Mouse (Mus musculus) forebrain, embryonic 14.5 days (tissue): ENCODE measurements around the gene Fam163a. TPM values are rescaled to one million over a fixed set of nuclear protein-coding genes. Genes with fewer than 3 reads are reported as not detected.

Experiments
- ATAC-seq: fragments of 200-750 bp; cut with Nextera tagmentation; 2 replicates; pipeline ENCODE4 v1.8.0; 2017; ENCODE audit warnings: mild to moderate bottlenecking, moderate library complexity
- DNase-seq: peaks from one replicate; pipeline ENCODE4 v3.0.0-alpha.2; 2015; ENCODE audit warnings: low spot score
- H3K27ac ChIP-seq: fragments of 300-500 bp; sonication (generic); 2 replicates; pipeline ENCODE4 v1.5.1; 2014; ENCODE audit warnings: low read depth, mild to moderate bottlenecking, control low read depth, low read length, moderate library complexity
- H3K27me3 ChIP-seq: fragments of 300-500 bp; sonication (generic); replicated peaks from 2 replicates; pipeline ENCODE4 v1.6.1; 2014; ENCODE audit warnings: low read length, control low read depth, mixed read lengths; ENCODE audit not compliant: control insufficient read depth, insufficient read depth
- H3K36me3 ChIP-seq: fragments of 300-500 bp; sonication (generic); 2 replicates; pipeline ENCODE4 v1.6.1; 2014; ENCODE audit warnings: low read length, control low read depth; ENCODE audit not compliant: control insufficient read depth, insufficient read depth
- H3K4me1 ChIP-seq: fragments of 300-500 bp; sonication (generic); 2 replicates; pipeline ENCODE4 v1.6.1; 2014; ENCODE audit warnings: antibody characterized with exemption, low read length, control low read depth; ENCODE audit not compliant: control insufficient read depth, insufficient read depth
- H3K4me2 ChIP-seq: fragments of 300-500 bp; sonication (generic); 2 replicates; pipeline ENCODE4 v1.6.1; 2014; ENCODE audit warnings: mild to moderate bottlenecking, control low read depth, low read length
- H3K4me3 ChIP-seq: fragments of 300-500 bp; sonication (generic); 2 replicates; pipeline ENCODE4 v1.5.1; 2014; ENCODE audit warnings: low read depth, low read length, control low read depth
- H3K9ac ChIP-seq: fragments of 300-500 bp; sonication (generic); 2 replicates; pipeline ENCODE4 v1.6.1; 2014; ENCODE audit warnings: mild to moderate bottlenecking, low read length, control low read depth, moderate library complexity
- H3K9me3 ChIP-seq: fragments of 300-500 bp; sonication (generic); replicated peaks from 2 replicates; pipeline ENCODE4 v1.6.1; 2016; ENCODE audit warnings: low read length, control low read depth, mixed read lengths; ENCODE audit not compliant: control insufficient read depth
- WGBS: fragments of 180-500 bp; shearing (Covaris S2); extraction: QIAGEN DNeasy Blood & Tissue Kit; methylation state at CpG from one replicate; pipeline ENCODE4 v1.1.7; 2014; 5-methylcytosine and 5-hydroxymethylcytosine counted together
- polyA plus RNA-seq: library from polyadenylated mRNA; unstranded; fragments of >200 nt; fragmentation: Nextera tagmentation; extraction: Ambion mirVana; gene quantifications from 2 replicates; pipeline ENCODE4 v1.2.1, GENCODE M21; 2014

Fam163a gene
- polyA plus RNA-seq, 1 experiment from 2014 or later, result 1.8 TPM

DNA sequence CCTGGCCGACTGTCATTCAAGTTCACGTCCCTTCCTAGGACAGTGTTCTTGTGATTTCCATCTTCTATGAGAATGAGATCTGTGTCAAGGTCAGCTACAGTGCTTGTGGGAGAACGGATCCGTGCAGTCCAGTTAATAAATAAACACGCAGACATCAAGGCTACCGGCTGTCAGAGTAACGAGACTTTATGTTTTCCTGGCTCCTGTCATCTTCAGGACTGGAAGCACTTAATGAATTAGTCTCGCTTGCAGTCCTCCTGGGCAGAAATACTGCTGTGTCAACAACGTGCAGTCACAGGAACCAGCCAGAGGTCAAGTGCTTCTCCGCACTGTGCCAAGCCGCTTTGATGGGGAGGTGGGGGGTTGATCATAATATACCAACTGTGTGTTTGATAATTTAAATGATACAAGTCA lies 20.7 kb downstream of the Fam163a start:
- Histone ChIP-seq H3K27me3 (no peaks in the 10 kb centered on the region), H3K27ac (no peak overlapping the region), H3K9me3 (no peaks in the 10 kb centered on the region), H3K4me2 (no peak overlapping the region; the same call in 1 of the 2 replicates), H3K9ac (no peak overlapping the region), H3K4me3 (no peak overlapping the region), H3K36me3 (no peaks in the 10 kb centered on the region), H3K4me1 (peaks cover 23% of the 10 kb centered on the region)
- 24% methylated on average over 11 of the region's 11 CpGs for WGBS
- ATAC-seq (no peak; the same call in 1 of the 2 replicates), DNase-seq (peak; percentile 43)

DNA sequence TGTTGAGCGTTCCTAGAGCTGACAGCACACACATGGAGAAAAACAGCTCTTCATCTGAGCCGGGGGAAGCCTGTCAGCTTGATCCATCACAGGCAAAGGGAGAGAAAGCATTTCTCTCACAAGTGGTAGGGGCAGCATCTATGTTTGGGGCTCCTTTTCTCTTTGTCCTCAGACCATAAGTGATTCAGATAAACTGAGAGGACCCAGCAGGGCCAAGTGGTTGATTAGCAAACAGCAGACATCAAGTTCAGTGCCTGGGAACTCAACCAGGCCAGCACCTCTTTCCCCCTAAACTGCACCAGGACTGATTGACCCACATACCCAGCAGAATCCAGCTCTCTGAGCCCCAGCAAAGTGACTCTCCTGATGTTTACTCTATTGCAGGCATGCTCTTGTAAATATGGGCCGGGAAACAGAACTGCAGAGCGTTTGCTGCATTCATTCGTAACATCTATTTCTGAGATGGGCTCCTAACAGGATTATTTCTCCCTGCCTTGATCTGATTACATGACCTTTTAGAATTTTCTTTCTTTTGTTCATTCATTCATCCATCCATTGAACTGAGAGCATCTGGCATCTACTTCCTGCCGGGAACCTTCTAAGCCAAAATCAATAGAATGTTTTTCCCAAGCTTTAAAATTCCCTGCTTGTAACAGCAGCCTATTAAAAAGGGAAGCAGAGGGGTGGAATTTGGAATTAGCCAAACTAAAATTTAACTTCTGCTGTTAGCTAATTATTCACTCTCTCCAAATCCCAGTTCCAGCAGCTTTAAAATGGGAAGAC lies 21.5 kb downstream of the Fam163a start:
- Histone ChIP-seq H3K4me3 (no peak overlapping the region), H3K36me3 (no peaks in the 10 kb centered on the region), H3K27me3 (no peaks in the 10 kb centered on the region), H3K4me1 (peaks cover 23% of the 10 kb centered on the region), H3K27ac (peak overlapping the region; percentile 55; the same call in 1 of the 2 replicates), H3K4me2 (0 out of 2 replicates have a peak overlapping the region, but pooled peaks have one; percentile 8), H3K9ac (no peak overlapping the region), H3K9me3 (no peaks in the 10 kb centered on the region)
- DNase-seq (peak; percentile 59), ATAC-seq (no peak)
- WGBS, result 6% methylated on average over 6 of the region's 6 CpGs

DNA sequence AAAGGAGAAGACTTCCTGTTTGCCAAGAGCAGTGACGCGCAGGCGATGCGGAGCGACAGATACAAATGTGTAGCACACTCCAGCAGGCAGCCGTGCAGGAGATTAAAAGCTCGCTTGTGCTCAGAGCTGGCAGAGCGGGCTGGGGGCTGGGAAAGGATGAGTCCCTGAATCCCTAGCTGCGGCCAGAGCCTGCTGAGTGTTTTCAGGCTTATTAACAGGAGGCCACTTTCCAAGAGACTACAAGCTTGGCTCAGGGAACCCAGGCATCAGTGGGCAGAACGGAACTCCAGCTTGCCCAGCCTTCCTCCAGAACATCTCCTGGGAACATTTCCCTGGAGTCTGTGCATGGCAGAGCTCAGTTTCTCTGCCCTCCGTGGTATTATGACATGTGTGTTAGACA lies 25.0 kb downstream of the Fam163a start:
- no peak overlapping the region for H3K4me3 ChIP-seq
- peak overlapping the region; percentile 48; the same call in 1 of the 2 replicates for H3K27ac ChIP-seq
- peaks cover 23% of the 10 kb centered on the region for H3K4me1 ChIP-seq
- no peak overlapping the region for H3K4me2 ChIP-seq
- peak; percentile 82 for DNase-seq
- 19% methylated on average over 11 of the region's 11 CpGs for WGBS
- H3K9me3 ChIP-seq, result no peaks in the 10 kb centered on the region
- no peaks in the 10 kb centered on the region for H3K36me3 ChIP-seq
- H3K9ac ChIP-seq, result no peak overlapping the region
- peak; percentile 78 for ATAC-seq
- H3K27me3 ChIP-seq, result no peaks in the 10 kb centered on the region

DNA sequence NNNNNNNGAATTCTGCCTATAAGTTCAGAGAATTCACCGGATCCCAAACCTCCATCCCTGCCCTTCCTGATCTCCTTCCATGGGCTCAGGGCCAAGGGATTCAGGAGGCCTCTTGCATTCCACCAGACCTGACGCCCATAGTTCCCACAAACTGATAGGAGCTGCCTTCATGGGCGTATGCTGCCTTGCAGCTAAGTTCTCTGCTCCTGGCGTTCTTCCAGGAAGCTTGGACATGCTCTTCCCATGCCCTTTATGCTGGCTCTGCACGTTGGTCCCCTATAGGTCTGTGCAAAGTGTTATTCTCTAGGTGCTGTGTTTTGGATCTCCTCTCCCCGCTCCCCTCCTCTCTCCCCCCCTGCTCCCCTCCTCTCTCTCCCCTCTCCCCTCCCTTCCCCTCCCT lies 36.1 kb downstream of the Fam163a start:
- H3K9ac ChIP-seq, result no peak overlapping the region
- WGBS, result 47% methylated on average over 6 of the region's 6 CpGs
- ATAC-seq, result no peak

DNA sequence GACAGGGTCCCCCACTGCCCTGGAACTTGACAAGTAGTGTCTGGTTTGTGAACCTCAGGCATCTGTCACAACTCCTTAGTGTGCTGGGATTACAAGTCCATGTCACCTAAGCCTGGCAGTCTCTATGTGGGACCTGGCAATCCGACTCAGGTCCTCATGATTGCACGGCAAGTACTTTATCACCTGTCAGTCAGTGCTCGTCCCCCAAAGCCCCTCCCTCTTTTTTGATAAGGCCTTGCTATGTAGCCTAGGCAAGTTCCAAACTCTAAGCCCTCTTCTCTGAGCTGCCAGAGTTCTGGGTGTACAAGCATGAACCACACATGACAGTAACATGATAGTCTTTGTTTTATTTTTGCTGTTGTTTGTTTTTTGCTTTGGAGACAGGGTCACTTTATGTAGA lies 88.1 kb downstream of the Fam163a start:
- Histone ChIP-seq H3K27me3 (no peaks in the 10 kb centered on the region), H3K36me3 (no peaks in the 10 kb centered on the region), H3K9ac (no peak overlapping the region), H3K27ac (no peak overlapping the region), H3K4me2 (no peak overlapping the region), H3K4me3 (no peak overlapping the region), H3K9me3 (no peaks in the 10 kb centered on the region), H3K4me1 (no peaks in the 10 kb centered on the region)
- DNase-seq (no peak), ATAC-seq (no peak)
- 67% methylated on average over 3 of the region's 3 CpGs for WGBS

More for the DNA sequence above, 36.1 kb downstream of the Fam163a start:
- H3K4me3 ChIP-seq, result no peak overlapping the region
- no peaks in the 10 kb centered on the region for H3K36me3 ChIP-seq
- H3K9me3 ChIP-seq, result no peaks in the 10 kb centered on the region
- no peak overlapping the region for H3K4me2 ChIP-seq
- no peak overlapping the region for H3K27ac ChIP-seq
- no peaks in the 10 kb centered on the region for H3K27me3 ChIP-seq
- DNase-seq, result no peak
- H3K4me1 ChIP-seq, result no peaks in the 10 kb centered on the region

DNA sequence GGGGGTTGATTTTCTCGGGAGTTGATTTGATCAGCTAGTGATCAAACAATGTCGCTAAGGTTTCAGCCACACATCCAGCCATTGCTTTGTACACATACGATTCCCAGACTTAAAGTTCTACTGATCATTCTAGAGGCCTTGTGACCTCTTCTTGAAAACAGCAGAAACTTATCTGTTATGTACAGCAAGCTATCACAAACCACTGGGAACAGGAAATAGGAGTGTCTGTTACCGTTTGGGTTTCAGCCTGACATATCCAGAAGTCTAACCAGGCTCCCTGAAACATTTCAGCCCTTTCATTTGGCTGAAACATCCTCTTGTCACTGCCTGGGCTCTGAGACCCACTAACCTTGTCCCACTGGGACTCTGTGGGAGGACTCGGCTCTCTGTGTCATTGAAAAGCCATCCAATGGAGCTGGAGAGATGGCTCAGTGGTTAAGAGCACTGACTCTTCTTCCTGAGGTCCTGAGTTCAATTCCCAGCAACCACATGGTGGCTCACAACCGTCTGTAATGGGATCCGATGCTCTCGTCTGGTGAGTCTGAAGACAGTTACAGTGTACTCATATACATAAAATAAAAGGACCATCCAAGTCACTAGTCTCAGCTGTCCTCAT lies 90.8 kb downstream of the Fam163a start:
- Histone ChIP-seq H3K36me3 (no peaks in the 10 kb centered on the region), H3K9me3 (no peaks in the 10 kb centered on the region), H3K27ac (no peak overlapping the region), H3K4me1 (no peaks in the 10 kb centered on the region), H3K4me3 (no peak overlapping the region), H3K4me2 (no peak overlapping the region), H3K27me3 (no peaks in the 10 kb centered on the region), H3K9ac (no peak overlapping the region)
- DNase-seq (no peak), ATAC-seq (no peak)
- WGBS, result 86% methylated on average over 8 of the region's 8 CpGs

DNA sequence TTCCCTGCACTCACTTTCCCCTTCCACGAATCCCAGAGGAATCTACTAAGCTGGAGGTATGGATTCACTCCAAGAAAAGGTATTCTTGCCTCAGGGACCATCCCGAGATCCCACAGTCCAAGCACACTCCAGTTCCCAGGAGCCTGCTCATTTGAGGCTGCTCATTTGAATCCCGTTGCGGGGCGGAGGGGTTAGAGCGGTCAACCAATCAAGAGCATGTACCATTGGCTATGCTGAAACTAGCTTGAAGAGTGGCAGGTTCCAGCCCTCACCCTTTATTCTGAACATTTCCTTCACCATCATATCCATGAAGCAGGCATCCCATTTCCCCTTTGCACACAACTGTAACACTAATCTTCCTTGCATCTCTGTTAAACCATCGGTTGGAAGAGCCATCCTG lies 92.7 kb downstream of the Fam163a start:
- DNase-seq, result no peak
- Histone ChIP-seq H3K9ac (no peak overlapping the region), H3K4me2 (no peak overlapping the region), H3K27me3 (no peaks in the 10 kb centered on the region), H3K36me3 (no peaks in the 10 kb centered on the region), H3K4me1 (no peaks in the 10 kb centered on the region), H3K4me3 (no peak overlapping the region), H3K27ac (no peak overlapping the region), H3K9me3 (no peaks in the 10 kb centered on the region)
- no peak for ATAC-seq
- 59% methylated on average over 7 of the region's 7 CpGs for WGBS

DNA sequence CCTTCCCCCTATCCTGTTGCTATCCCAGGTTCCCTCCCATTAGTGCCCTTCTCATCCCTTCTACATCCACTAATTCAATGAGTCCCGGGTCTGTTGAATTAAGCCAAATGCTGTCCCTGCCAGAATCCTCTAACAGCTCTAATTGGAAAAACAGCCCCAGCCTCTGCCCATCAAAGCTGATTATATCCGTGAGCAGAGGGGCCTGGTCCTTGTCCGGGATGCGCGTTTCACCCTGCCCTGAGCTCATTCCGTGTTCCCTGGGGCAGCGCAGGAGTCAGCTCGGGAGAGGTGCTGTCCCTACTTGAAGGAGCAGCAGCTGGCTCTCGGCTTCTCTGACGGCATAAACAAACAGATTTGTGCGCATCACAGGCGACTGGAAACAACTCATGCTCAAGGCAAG lies 93.1 kb downstream of the Fam163a start:
- DNase-seq, result peak; percentile 17
- 33% methylated on average over 12 of the region's 12 CpGs for WGBS
- H3K4me3 ChIP-seq, result no peak overlapping the region
- H3K4me2 ChIP-seq, result no peak overlapping the region
- no peaks in the 10 kb centered on the region for H3K27me3 ChIP-seq
- no peak overlapping the region for H3K27ac ChIP-seq
- no peaks in the 10 kb centered on the region for H3K9me3 ChIP-seq
- no peaks in the 10 kb centered on the region for H3K36me3 ChIP-seq
- H3K9ac ChIP-seq, result no peak overlapping the region
- ATAC-seq, result no peak
- H3K4me1 ChIP-seq, result no peaks in the 10 kb centered on the region

DNA sequence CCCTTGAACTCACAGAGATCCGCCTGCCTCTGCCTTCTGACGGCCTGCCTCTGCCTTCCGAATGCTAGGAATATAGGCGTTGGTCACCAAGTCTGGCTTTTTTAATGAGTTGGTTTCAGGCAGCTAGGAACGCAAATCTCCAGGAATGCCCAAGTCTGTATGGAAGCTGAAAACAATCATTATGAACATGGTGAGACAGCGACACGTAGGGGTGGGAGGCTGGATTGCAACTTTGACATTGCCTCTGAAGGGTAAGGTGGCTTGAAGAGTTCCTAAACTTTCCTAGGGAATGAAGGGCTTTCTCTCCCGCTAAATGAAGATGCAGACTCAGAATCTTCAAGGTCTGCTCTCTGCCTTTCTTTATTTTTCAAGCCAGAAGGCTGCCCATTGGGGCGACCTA lies 93.7 kb downstream of the Fam163a start:
- ATAC-seq (no peak), DNase-seq (no peak)
- Histone ChIP-seq H3K9ac (no peak overlapping the region), H3K4me1 (no peaks in the 10 kb centered on the region), H3K27me3 (no peaks in the 10 kb centered on the region), H3K9me3 (no peaks in the 10 kb centered on the region), H3K4me3 (no peak overlapping the region), H3K36me3 (no peaks in the 10 kb centered on the region), H3K27ac (no peak overlapping the region), H3K4me2 (no peak overlapping the region)
- WGBS, result 77% methylated on average over 9 of the region's 9 CpGs
